Mouse (Mus musculus): ENCODE data around the gene Naa15. TPM values are rescaled to one million over a fixed set of nuclear protein-coding genes. Genes with fewer than 3 reads are reported as not detected.

The Naa15 gene
- 22.7 and 25.3 TPM in 2 replicates for polyA plus RNA-seq (2015; fragmentation: Nextera tagmentation; extraction: Ambion mirVana)

GRCm38 (mm10) chr3:51415098-51416072 is at the start of gene Naa15:
Naa15 (plus strand) TSS chr3:51415148.

GRCm38 (mm10) chr3:51396219-51397068 is 18.5 kb upstream of the Naa15 start, which contains the start of gene Mgarp:
Mgarp (minus strand) TSS chr3:51396738.

GRCm38 (mm10) chr3:51408561-51409183 is 6.3 kb upstream of the Naa15 start, which contains the start of gene Ndufc1:
Ndufc1 (minus strand) TSS chr3:51408988.

GRCm38 (mm10) chr3:51483741-51484359 is 68.9 kb downstream of the Naa15 start, which contains the start of gene Rab33b:
Rab33b (plus strand) TSS chr3:51483920.

Other genes with a start within 250 kb of the Naa15 start
- gene Noct, start 190.7 kb upstream of the Naa15 start, polyA plus RNA-seq (2015; fragmentation: Nextera tagmentation; extraction: Ambion mirVana) = 14.1 and 23.7 TPM in 2 replicates
- gene Elf2, start 74.5 kb upstream of the Naa15 start, polyA plus RNA-seq (2015; fragmentation: Nextera tagmentation; extraction: Ambion mirVana) = 39.5 and 43.0 TPM in 2 replicates
- 1.1 and 1.4 TPM in 2 replicates for gene Mgarp, start 18.4 kb upstream of the Naa15 start, polyA plus RNA-seq (2015; fragmentation: Nextera tagmentation; extraction: Ambion mirVana)
- 443 and 495 TPM in 2 replicates for gene Ndufc1, start 6.2 kb upstream of the Naa15 start, polyA plus RNA-seq (2015; fragmentation: Nextera tagmentation; extraction: Ambion mirVana)
- gene Rab33b, start 68.8 kb downstream of the Naa15 start, polyA plus RNA-seq (2015; fragmentation: Nextera tagmentation; extraction: Ambion mirVana) = 8.9 and 10.9 TPM in 2 replicates
- gene Setd7, start 145.7 kb downstream of the Naa15 start, polyA plus RNA-seq (2015; fragmentation: Nextera tagmentation; extraction: Ambion mirVana) = 2.8 TPM in 2 replicates
- 27.2 and 30.4 TPM in 2 replicates for gene Mgst2, start 245.2 kb downstream of the Naa15 start, polyA plus RNA-seq (2015; fragmentation: Nextera tagmentation; extraction: Ambion mirVana)